Mouse (Mus musculus): ENCODE results near the gene Ubtd2. TPM values are rescaled to one million over a fixed set of nuclear protein-coding genes. Genes with fewer than 3 reads are reported as not detected.
"Not testable (repeated sequence)": the region's sequence is repeated elsewhere in the genome, so short reads cannot be mapped to it uniquely, and the experiment has no call there.

The Ubtd2 gene
- total RNA-seq, 2 experiments from 2014 or later, result 9.3 to 10.5 TPM

DNA sequence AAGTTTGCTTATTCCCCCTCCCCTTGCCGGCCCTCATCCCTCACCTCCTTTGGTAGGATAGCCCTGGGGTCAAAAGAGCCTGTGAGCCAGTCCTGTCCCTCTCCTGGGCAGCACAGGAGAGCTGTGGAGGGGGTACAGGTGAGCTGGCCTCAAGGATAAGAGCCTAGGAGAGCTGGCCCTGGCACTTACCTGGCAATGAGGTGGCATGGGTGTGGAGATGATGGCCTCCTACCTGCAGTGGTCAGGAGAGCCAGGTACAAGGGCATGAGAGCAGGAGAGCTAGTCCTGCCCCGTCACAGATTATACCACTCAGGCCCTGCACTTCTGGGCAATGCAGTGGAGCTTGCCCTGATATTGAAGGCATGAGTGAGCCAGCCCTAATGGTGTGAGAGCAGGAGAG is 9.1 kb downstream of the Ubtd2 start:
- no peak for DNase-seq

DNA sequence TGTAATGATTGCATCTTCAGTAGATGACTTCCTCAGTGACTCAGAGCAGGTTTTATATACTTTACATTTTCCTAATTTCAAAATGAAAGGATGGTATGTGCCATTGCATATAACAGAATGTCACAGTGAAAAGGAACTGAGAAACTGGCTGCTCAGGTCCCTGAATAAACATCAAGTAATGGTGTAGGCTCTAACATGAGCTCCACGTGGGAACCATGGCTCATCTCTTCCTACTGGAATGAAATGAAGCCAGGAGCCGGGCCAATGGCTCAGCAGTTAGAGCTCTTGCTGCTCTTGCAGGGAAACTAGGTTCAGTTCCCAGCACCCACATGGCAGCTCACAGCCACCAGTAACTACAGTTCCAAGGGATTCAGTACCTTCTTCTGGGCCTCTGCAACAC is 16.8 kb downstream of the Ubtd2 start:
- DNase-seq, result no peak

DNA sequence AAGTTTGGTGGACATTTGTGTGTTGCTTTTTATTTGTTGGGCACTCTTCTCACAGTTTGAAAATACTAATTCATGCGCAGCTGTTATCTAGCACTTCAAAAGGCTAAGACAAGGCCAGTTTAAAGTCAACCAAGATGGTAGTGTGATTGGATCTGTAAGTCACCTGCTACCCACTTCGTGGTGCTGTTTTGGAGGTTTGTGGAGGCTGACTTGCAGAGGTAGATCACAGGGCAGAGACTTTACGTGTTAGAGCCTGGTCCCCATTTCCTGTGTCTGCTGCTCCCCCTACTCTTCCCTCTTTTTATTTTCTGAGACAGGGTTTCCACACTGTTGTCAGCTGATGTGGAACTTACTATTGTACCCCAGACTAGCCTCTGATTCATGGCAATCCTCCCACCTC is 19.6 kb downstream of the Ubtd2 start:
- DNase-seq, result no peak

DNA sequence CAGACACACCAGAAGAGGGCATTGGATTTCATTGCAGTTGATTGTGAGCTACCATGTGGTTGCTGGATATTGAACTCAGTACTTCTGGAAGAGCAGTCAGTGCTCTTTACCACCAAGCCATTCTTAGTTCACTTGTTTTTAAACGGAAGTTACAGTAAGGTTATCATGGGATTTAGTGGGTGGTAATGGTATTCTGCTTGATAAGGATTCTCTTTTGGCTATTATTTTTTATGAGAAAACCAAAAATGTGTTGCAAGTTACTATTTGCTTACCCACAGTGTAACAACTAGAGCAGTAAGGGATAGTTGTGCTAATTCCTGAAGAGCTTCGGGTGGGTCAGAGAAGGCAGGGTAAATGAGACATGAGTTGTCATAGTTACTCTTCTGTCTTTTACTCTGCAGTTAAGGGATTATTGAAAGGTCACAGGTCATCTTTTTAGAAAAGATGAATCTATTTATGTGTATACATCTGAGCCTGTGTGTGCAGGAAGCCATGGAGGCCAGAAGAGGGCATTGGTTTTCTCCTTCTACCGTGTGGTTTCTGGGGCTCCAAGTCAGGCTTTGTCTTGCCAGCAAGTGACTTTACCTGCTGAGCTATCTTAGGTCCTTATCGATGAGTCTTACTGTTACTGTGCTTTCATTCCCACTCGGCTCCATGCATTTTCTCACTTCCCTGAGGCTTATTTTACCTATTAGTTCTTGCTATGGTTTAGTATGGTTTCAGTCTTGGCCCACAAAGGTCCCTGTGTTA is 20.5 kb downstream of the Ubtd2 start:
- DNase-seq, result no peak

DNA sequence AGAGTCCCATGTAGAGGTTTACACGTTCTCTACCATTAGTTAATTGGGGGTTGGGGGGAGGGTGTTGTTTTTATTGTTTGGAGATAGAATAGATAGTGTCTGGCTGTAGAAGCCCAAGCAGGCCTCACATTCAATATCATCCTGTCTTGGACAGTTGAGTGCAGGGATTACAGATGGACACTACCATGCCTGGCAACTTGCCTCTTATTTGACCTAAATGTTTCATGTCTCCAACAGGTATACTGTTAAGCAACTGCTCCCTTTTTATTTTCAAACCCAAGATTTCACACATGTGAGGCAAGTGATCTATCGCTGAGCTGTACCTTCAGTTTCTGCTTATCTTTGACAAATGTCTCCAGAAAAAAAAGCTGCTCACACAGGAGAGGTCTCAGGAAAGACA is 26.4 kb downstream of the Ubtd2 start:
- DNase-seq, result no peak

DNA sequence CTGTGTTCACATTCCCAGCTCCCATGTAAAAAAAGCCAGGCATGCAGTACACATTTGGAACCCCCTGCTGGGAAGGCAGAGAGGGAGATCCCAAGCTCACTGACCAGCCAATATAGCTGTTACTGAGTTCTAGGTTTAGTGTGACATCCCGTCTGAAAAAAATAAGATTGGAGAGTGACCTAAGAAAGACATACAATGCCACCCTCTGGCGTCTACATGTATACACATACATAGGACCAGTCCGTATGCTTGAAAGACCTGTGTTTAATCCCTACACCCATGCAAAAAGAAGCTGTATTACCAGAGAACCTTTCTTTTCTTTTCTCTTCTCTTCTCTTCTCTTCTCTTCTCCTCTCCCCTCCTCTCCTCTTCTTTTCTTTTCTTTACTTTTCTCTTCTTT is 30.1 kb downstream of the Ubtd2 start:
- DNase-seq, result no peak

GRCm38 (mm10) chr11:32486621-32487020 is 31.5 kb downstream of the Ubtd2 start:
- DNase-seq, result no peak

DNA sequence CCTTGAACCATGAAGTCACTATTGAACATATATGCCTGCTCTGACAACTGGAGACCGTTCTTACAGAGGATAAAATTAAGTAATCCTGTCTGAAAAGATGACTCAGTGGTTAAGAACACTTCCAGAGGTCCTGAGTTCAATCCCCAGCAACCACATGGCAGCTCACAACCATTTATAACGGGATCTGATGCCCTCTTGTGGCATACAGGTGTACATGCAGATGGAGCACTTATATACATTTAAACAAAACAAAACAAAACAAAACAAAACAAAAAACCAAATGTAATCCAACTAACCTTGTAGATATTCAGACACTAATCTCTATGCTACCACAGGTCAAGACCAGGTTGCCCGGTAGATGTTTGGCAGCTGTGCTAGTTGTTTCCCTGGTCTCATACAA is 32.3 kb downstream of the Ubtd2 start:
- no peak for DNase-seq

DNA sequence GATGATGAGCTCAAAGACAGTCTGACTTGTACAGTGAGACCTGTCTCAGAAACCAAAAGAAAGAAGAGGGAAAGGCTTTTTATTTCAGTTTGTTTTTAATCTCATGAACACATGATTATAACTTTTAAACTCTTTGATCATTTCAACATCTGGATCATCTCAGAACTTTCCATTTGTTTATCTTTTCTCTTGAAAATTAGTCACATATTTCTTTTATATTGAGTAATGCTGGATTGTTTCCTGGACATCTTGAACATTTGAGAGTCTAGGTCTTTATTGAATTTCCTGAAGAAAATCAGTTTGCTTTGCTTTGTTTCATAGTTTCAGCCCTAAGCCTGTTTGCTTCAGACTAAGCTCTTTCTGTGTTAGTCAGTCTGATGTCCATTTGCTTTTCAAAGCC is 33.2 kb downstream of the Ubtd2 start:
- DNase-seq, result no peak

DNA sequence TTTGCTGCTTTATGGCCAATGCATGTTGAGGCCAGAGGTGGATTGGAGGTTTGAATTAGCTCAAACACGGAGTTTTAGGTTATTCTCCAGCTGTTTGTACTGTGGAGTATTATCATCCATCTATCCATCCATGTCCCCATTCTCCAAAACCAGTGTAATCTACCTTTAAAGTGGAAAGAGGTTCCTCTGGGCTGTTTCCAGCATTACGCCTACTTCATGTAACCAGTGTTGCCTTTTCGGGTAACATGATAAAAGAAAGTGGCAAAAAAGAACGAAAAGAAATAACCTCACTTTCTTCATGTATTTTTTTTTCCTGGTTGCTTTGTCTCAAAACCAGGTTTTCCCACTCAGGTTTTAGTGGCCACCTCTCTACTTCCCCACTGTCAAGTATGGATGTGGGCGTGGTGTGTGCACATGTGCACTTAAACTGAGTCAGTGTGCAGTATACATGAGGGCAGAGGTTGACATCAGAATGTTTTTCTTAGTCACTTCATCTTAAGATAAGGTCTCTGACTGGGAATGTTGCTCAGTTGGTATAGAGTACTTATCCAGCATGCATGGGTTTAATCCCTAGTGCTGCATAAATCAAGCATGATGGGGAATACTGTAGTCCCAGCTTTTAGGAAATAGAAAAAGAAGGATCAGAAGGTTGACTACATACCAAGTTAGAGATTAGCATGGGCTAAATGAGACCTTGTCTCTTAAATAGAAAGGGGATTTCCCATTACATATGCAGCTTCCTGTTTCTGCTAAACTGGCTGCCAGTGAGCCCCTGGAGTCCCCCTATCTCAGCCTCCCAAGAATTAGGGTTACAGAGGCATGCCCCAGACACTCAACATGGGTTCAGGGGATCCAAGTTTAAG is 33.9 kb downstream of the Ubtd2 start:
- no peak for DNase-seq

- no peak for DNase-seq
Measured at GRCm38 (mm10) chr11:32491079-32491478, 35.9 kb downstream of the Ubtd2 start.

GRCm38 (mm10) chr11:32493312-32493711 is 38.1 kb downstream of the Ubtd2 start:
- no peak for DNase-seq

DNA sequence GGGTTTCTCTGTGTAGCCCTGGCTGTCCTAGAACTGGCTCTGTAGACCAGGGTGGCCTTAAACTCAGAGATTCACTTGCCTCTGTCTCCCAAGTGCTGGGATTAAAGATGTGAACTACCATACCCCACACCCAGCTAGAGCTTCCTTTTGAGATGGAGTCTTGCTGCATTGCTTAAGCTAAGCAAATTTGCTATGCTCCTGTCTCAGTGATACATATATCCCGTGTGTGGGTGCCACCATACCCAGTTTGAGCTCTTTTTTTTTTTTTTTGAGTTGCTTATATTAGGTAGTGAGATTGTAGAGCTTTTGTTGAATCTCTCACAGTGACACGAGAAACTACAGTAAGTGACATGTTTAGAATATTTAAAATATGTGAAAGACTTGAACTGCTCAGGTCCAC is 40.1 kb downstream of the Ubtd2 start:
- DNase-seq, result no peak

DNA sequence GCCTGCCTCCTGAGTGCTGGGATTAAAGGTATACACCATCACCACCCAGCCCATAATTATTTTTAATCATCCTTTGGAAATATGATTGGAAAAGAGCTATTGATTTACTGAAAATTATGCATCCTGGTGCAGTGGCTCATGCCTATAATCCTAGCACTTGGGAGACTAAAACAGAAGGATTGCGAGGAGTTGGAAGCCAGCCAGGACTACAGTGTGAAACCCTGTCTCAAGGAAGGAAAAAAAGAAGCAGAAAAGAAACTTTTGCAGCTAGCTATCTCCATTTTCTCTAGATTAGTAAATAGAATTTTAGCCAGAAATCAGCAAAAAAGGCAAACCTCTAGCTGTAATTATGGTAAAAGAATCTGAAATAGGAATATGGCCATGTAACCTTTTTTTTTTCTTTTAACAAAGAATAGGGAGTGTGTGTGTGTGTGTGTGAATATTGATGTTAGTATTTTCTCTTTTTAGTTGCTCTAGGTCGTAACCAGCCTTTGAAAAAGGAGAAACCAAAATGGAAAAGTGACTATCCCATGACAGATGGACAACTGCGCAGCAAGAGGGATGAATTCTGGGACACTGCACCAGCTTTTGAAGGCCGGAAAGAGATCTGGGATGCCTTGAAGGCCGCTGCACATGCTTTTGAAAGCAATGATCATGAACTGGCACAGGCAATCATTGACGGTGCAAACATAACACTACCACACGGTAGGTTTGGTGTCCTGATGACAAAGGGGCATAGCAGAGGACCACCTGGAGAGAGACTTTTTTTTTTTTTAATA is 43.8 kb downstream of the Ubtd2 start:
- DNase-seq, result no peak

GRCm38 (mm10) chr11:32499931-32500330 is 44.8 kb downstream of the Ubtd2 start:
- no peak for DNase-seq

- DNase-seq, result no peak
Measured at GRCm38 (mm10) chr11:32503711-32504110, 48.5 kb downstream of the Ubtd2 start.

DNA sequence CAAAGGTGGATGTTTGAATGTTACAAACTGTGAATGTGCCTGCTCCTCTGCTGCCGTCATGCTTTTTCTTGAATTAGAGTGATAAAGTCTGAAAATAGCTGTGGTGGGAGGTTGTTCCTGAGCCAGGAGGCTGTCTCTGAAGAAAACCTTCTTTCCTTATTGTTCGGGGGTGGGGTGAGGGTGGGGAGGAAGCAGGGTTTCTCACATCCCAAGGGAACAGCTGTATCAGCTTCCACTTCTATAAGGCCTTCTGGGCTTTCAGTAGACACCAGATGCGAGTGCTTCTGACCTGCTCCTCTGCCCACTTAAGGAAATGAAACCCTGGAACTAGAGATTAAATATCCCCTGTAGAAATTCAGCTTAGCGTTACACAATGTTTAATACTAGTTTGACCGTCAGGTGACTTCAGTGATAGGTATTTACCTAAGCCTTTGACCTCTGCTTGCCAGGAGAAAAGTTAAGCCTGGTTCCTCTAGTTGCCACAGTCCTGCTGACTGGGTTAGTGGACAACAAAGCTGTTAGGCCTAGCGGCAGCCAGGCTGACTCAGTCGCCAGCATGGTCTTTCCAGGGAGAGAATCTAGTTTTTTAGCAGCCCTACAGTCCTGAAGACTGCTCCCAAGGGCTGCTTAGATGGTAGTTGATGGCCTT is 50.0 kb downstream of the Ubtd2 start:
- no peak for DNase-seq

DNA sequence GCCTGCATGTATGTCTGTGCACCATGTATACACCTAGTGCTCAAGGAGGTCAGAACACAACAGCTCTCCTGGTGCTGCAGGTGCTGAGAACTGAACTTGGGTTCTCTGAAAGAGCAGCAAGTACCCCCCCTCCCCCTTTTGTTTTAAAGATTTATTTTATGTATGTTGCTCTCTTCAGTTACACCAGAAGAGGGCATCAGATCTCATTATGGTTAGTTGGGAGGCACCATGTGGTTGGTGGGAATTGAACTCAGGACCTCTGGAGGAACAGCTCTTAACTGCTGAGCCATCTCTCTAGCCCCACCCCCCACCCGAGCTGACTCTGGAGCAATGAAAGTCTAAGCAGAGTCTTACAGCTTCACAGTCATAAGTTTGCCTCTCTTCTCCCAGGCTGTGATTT is 55.8 kb downstream of the Ubtd2 start:
- no peak for DNase-seq

DNA sequence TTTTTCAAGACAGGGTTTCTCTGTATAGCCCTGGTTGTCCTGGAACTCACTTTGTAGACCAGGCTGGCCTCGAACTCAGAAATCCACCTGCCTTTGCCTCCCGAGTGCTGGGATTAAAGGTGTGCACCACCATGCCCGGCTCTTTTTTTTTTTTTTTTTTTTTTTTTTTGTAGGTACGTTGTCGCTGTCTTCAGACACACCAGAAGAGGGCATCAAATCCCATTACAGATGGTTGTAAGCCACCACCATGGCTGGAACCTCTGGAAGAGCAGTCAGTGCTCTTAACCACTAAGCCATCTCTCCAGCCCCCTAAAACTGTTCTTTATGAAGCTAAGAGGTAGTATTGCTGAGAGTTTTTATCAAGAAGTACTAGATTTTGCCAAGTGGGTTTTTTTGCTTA is 59.7 kb downstream of the Ubtd2 start:
- not testable (repeated sequence) for DNase-seq

- DNase-seq, result no peak
Measured at GRCm38 (mm10) chr11:32516091-32516490, 60.9 kb downstream of the Ubtd2 start.

DNA sequence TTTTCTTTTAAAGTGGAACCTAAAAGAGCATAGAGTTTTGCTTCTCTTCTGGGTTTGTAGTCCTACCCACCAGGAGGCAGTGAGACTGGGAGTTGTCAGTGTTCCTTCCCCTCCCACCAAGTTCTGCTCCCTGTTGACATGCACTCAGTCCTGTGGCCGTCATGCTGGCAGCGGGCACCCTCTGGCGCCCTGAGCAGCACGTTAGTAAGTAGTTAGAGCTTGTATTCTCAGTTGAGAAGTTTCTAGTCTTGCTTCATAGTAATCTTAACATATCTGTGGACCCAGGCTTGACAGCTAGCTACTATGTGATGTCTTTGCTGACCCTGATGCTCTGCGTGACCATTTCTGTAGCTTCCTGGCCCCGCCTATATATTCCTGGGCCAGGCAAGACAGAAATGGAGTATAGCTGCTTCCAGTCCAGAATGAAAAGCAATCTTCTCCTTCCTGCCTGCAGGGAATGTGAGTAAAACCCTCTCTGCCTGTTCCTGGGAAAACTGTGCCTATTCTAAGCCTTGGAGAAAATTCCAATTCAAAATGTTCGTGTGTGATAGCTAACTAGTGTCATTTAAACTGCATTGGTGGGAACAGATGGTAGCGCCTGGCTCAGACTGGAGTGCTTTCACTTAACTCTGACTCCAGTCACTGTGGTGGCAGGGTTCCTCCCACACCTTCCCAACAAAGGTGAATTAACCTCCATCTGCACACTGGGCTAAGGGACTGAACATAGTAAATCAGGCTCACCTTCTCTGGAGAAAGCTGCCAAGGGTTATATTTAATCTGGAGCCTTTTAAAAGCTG is 61.9 kb downstream of the Ubtd2 start:
- DNase-seq, result no peak

Measured in gastrocnemius, postnatal 25 days (tissue).